Mouse (Mus musculus) CD4-positive naive resting alpha-beta T cell, adult 57 days (primary cell): Measurements from ENCODE around the gene Gm14226. TPM values are rescaled to one million over a fixed set of nuclear protein-coding genes. Genes with fewer than 3 reads are reported as not detected.

Source experiments
- total RNA-seq: library from RNA; stranded (reverse); gene quantifications from one replicate; pipeline ENCODE4 v1.2.4, GENCODE M21; 2023

The Gm14226 gene
- total RNA-seq, result not detected

GRCm38 (mm10) chr2:155018251-155018755, at the start of gene Gm14226:
Gene Gm14226, plus strand, starts transcription at chr2:155018266.

DNA sequence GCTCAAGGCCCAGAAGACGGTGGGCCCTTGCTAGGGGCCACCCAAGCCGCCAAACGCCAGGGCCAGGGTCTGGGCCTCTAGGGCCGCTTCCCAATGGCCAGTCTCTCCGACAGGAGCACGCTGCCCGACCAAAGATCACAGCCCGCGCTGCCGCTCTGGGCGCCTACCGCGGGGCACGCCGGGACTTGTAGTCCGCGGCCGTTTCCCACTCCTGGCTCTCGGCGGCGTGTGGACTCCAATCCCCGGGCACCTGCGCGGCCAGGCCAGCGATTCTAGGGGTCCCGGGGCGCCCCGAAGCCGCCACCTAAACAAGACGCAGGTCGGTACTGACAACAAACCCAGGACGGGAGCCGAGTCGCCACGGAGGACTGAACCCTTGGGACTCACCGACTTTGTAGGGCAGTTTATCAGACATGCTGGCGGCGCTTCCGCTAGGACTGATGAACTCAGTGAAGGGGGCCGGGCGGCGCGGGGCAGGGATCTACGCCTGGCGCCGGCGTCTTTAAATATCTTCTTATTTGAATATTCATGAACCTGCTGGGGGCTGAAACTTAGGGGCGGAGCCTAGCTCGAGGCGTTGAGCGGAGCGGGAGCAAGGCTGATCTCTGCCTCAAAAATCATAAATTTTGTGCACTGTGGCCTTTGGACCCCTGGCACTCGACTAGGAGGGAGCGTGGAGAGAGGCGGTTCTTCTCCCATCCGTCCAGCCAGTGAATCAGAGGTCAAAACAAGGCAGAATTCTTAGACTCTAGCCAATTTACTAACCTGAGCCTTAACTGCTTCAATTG, 56.1 kb downstream of the Gm14226 start, which contains the start of gene Ahcy:
Gene Ahcy (minus strand): TSS at position 520 of the 788 bp plus-strand sequence.

Other genes starting within 250 kb of the Gm14226 start
- gene Gm14214, start 248.2 kb upstream of the Gm14226 start, total RNA-seq, result not detected
- 245 TPM for gene Raly, start 227.2 kb upstream of the Gm14226 start, total RNA-seq
- not detected for gene a, start 226.9 kb upstream of the Gm14226 start, total RNA-seq
- 94.9 TPM for gene Eif2s2, start 125.3 kb upstream of the Gm14226 start, total RNA-seq
- 31.1 TPM for gene Ahcy, start 56.2 kb downstream of the Gm14226 start, total RNA-seq
- 73.0 TPM for gene Itch, start 115.2 kb downstream of the Gm14226 start, total RNA-seq
- gene Dynlrb1, start 218.3 kb downstream of the Gm14226 start, total RNA-seq, result 89.4 TPM